Mouse (Mus musculus) embryonic facial prominence, embryonic 14.5 days (tissue): ENCODE measurements around the gene Gm15319. TPM values are rescaled to one million over a fixed set of nuclear protein-coding genes. Genes with fewer than 3 reads are reported as not detected.
"Not testable (repeated sequence)": the region's sequence is repeated elsewhere in the genome, so short reads cannot be mapped to it uniquely, and the experiment has no call there.

Source experiments
- ATAC-seq: fragments of 200-750 bp; cut with Nextera tagmentation; 2 replicates; pipeline ENCODE4 v1.8.0; 2017; ENCODE audit warnings: low read depth, moderate number of reproducible peaks, moderate TSS enrichment
- DNase-seq: peaks from one replicate; pipeline ENCODE4 v3.0.0-alpha.2; 2015; ENCODE audit warnings: low spot score
- H3K27ac ChIP-seq: fragments of 300-500 bp; sonication (generic); replicated peaks from 2 replicates; pipeline ENCODE4 v1.5.1; 2014; ENCODE audit warnings: low read depth, mild to moderate bottlenecking, low read length, moderate library complexity
- H3K27me3 ChIP-seq: fragments of 300-500 bp; sonication (generic); replicated peaks from 2 replicates; pipeline ENCODE4 v1.6.1; 2014; ENCODE audit warnings: low read length; ENCODE audit not compliant: control insufficient read depth, insufficient read depth
- H3K36me3 ChIP-seq: fragments of 300-500 bp; sonication (generic); 2 replicates; pipeline ENCODE4 v1.6.1; 2014; ENCODE audit warnings: low read length, mixed read lengths; ENCODE audit not compliant: control insufficient read depth, insufficient read depth
- H3K4me1 ChIP-seq: fragments of 300-500 bp; sonication (generic); 2 replicates; pipeline ENCODE4 v1.6.1; 2014; ENCODE audit warnings: antibody characterized with exemption, low read length; ENCODE audit not compliant: control insufficient read depth, insufficient read depth
- H3K4me2 ChIP-seq: fragments of 300-500 bp; sonication (generic); 2 replicates; pipeline ENCODE4 v1.6.1; 2014; ENCODE audit warnings: low read depth, mild to moderate bottlenecking, low read length, moderate library complexity, mixed read lengths
- H3K4me3 ChIP-seq: fragments of 300-500 bp; sonication (generic); 2 replicates; pipeline ENCODE4 v1.5.1; 2014; ENCODE audit warnings: low read depth, mild to moderate bottlenecking, low read length
- H3K9ac ChIP-seq: fragments of 300-500 bp; sonication (generic); 2 replicates; pipeline ENCODE4 v1.6.1; 2014; ENCODE audit warnings: low read depth, mild to moderate bottlenecking, low read length, moderate library complexity, mixed read lengths
- H3K9me3 ChIP-seq: fragments of 300-500 bp; sonication (generic); 2 replicates; pipeline ENCODE4 v1.6.1; 2016; ENCODE audit warnings: low read length; ENCODE audit not compliant: control insufficient read depth
- WGBS: fragments of 180-500 bp; shearing (Covaris S2); extraction: QIAGEN DNeasy Blood & Tissue Kit; methylation state at CpG from one replicate; pipeline ENCODE4 v1.1.7; 2014; 5-methylcytosine and 5-hydroxymethylcytosine counted together
- polyA plus RNA-seq: library from polyadenylated mRNA; unstranded; fragments of >200 nt; fragmentation: Nextera tagmentation; extraction: Ambion mirVana; gene quantifications from 2 replicates; pipeline ENCODE4 v1.2.1, GENCODE M21; 2014

Gm15319 gene
- polyA plus RNA-seq, 1 experiment from 2014 or later: not detected

DNA sequence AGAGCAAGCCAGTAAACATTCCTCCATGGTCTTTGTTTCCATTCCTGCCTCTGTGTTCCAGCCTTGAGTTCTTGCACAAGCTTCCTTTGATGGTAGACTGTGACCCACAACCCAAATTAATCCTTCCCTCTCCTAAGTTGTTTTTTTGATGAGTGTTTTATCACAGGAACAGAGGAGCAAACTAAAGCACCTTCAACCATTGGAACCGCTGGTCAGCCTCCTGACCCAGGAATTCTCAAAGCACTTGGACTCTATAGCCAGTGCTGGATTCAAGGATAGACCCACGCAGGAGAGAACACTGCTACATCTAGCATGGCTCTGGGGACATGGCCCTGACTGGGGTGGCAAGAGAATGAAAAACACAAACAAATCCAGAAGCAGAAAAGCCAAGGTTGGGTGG lies 19.1 kb upstream of the Gm15319 start:
- 71% methylated on average over 2 of the region's 2 CpGs for WGBS

GRCm38 (mm10) chr8:20381637-20382036 lies 18.6 kb upstream of the Gm15319 start:
- not testable (repeated sequence) for ATAC-seq, H3K36me3 ChIP-seq, DNase-seq, H3K27me3 ChIP-seq, H3K4me2 ChIP-seq, H3K4me3 ChIP-seq, H3K4me1 ChIP-seq, H3K9ac ChIP-seq, H3K27ac ChIP-seq, H3K9me3 ChIP-seq
- 94% methylated on average over 2 of the region's 3 CpGs for WGBS

More for the DNA sequence above, 19.1 kb upstream of the Gm15319 start:
- ATAC-seq, H3K4me1 ChIP-seq, H3K9ac ChIP-seq, H3K4me2 ChIP-seq, DNase-seq, H3K4me3 ChIP-seq, H3K36me3 ChIP-seq, H3K9me3 ChIP-seq, H3K27ac ChIP-seq, H3K27me3 ChIP-seq: not testable (repeated sequence)

DNA sequence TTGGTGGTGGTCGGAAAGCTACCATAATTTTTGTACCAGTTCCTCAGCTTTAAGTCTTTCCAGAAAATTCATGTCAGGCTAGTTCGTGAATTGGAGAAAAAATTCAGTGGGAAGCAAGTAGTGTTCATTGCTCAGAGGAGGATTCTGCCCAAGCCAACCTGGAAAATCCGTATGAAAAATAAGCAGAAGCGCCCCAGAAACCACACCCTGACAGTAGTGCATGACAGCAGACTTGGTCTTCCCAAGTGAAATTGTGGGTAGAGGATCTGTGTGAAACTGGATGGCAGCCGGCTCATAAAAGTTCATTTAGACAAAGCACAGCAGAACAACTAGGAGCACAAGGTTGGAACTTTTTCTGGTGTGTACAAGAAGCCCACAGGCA lies 18.2 kb upstream of the Gm15319 start:
- not testable (repeated sequence) for H3K27ac ChIP-seq, ATAC-seq, H3K27me3 ChIP-seq, DNase-seq, H3K4me1 ChIP-seq, H3K4me2 ChIP-seq, H3K9me3 ChIP-seq, H3K36me3 ChIP-seq, H3K4me3 ChIP-seq, H3K9ac ChIP-seq
- no CpG with 5 or more reads among the region's 5 CpGs for WGBS

- DNase-seq, H3K4me2 ChIP-seq, H3K27ac ChIP-seq, H3K9me3 ChIP-seq, H3K36me3 ChIP-seq, H3K27me3 ChIP-seq, H3K4me1 ChIP-seq, H3K9ac ChIP-seq, H3K4me3 ChIP-seq: not testable (repeated sequence)
- 71% methylated on average over 7 of the region's 7 CpGs for WGBS
- peak; percentile 84 for ATAC-seq
Observed at GRCm38 (mm10) chr8:20380590-20381238, 17.7 kb upstream of the Gm15319 start.

DNA sequence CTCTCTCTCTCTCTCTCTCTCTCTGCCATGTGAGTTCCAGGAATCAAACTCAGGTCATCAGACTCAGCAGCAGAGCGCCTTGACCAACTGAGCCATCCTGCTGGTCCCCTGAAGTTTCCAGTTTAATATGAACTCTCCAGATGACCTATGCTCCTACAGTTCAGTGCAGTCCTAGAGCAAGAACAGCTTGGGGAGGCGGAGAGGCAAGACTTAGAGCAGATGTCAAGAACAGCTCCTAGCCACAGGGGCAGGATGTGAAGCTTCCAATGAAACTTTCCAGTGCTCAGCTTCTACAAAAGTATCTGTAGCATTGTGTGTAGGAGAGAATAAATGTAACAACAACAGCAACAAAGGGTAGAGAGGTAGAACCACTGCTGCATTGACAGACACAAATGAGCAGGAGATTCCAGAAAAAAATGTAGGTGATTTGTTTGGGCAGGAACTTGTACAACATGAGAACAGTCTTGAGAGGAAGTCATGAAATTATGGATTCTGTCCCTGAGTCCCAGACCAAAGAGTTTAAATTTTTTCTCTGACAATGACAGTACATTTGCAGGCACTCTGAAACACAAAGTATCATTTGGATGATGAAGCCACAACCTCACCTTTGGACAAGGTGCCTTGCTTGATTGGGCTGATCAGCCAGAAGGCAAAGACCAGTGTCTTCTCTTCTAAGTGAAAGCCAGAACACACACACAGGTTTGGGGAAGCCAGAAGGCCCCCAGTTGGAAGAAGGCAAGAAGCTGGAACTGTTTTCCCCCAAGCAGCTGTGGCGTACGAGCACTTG lies 16.8 kb upstream of the Gm15319 start:
- not testable (repeated sequence) for H3K4me2 ChIP-seq, DNase-seq, H3K36me3 ChIP-seq, H3K9me3 ChIP-seq, H3K4me1 ChIP-seq, H3K4me3 ChIP-seq, H3K27ac ChIP-seq, H3K27me3 ChIP-seq, H3K9ac ChIP-seq
- WGBS: no CpG with 5 or more reads among the region's 4 CpGs
- 0 out of 2 replicates have a peak, but pooled peaks have one; percentile 37 for ATAC-seq

- not testable (repeated sequence) for H3K9ac ChIP-seq, H3K4me3 ChIP-seq, H3K4me1 ChIP-seq, H3K27ac ChIP-seq, H3K4me2 ChIP-seq, H3K27me3 ChIP-seq, H3K9me3 ChIP-seq, H3K36me3 ChIP-seq, DNase-seq
- ATAC-seq: peak; percentile 63; the same call in 1 of the 2 replicates
- WGBS: 81% methylated on average over 4 of the region's 8 CpGs
Observed at GRCm38 (mm10) chr8:20378786-20379649, 16.0 kb upstream of the Gm15319 start.

DNA sequence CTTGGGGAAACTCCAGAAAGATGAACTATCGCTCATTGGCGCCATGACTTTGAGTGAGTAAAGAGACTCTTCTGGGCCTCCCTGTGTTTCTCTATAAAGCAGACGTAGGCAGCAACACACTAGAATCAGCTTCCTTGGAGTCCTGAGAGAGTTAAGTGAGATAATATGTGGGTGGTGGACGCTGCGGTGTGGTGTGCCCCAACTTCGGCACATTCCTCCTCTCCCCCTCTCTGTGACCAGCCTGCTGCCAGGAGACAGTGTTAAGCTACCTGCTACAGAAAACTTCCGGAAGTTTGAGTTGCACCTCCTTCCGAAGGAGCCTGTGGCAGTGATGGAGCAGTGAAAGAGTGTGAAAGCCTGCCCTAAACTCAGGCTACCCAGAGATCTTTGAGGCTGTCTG lies 15.3 kb upstream of the Gm15319 start:
- H3K27ac ChIP-seq, H3K4me1 ChIP-seq, H3K27me3 ChIP-seq, ATAC-seq, DNase-seq, H3K4me3 ChIP-seq, H3K9ac ChIP-seq, H3K9me3 ChIP-seq, H3K36me3 ChIP-seq, H3K4me2 ChIP-seq: not testable (repeated sequence)
- WGBS: 80% methylated on average over 4 of the region's 8 CpGs

GRCm38 (mm10) chr8:20375698-20376097 lies 12.7 kb upstream of the Gm15319 start:
- not testable (repeated sequence) for H3K4me1 ChIP-seq, H3K4me3 ChIP-seq, H3K4me2 ChIP-seq, H3K9me3 ChIP-seq, H3K27ac ChIP-seq, ATAC-seq, DNase-seq, H3K27me3 ChIP-seq, H3K36me3 ChIP-seq, H3K9ac ChIP-seq
- WGBS: no CpG with 5 or more reads among the region's 3 CpGs
